Mouse (Mus musculus) lung, postnatal 14 days (tissue): Measurements from ENCODE around the gene Pa2g4.

Experiments used
- DNase-seq: peaks from one replicate; pipeline ENCODE4 v3.0.0; 2021

The Pa2g4 gene

GRCm38 (mm10) chr10:128535624-128536265 is 30.0 kb downstream of the Pa2g4 start:
- no peak for DNase-seq

DNA sequence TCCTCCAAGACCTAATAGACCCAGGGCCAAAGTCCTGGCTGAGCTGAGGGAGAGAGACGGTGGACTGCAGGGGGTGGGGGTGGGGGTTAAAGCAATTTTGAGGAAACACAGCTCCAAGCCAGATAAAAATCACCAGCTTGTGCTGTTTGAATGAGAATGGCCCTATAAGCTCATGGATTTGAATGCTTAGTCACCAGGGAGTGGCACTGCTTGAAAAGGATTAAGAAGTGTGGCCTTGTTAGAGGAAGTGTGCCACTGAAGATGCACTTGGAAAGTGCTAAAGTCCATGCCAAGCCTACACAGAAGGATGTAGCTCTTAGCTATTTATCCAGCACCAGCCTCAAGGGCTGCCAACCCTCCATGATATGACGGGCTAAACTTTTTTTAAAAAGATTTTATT is 30.6 kb downstream of the Pa2g4 start:
- no peak for DNase-seq

- DNase-seq, result no peak
Observed at GRCm38 (mm10) chr10:128526366-128527356, 39.1 kb downstream of the Pa2g4 start.

GRCm38 (mm10) chr10:128525671-128526308 is 40.0 kb downstream of the Pa2g4 start, which contains the start of gene Esyt1:
TSS of gene Esyt1 (minus strand) at chr10:128525871.
- DNase-seq, result peak; percentile 93

GRCm38 (mm10) chr10:128524732-128525662 is 40.8 kb downstream of the Pa2g4 start:
- peak; percentile 62 for DNase-seq

DNA sequence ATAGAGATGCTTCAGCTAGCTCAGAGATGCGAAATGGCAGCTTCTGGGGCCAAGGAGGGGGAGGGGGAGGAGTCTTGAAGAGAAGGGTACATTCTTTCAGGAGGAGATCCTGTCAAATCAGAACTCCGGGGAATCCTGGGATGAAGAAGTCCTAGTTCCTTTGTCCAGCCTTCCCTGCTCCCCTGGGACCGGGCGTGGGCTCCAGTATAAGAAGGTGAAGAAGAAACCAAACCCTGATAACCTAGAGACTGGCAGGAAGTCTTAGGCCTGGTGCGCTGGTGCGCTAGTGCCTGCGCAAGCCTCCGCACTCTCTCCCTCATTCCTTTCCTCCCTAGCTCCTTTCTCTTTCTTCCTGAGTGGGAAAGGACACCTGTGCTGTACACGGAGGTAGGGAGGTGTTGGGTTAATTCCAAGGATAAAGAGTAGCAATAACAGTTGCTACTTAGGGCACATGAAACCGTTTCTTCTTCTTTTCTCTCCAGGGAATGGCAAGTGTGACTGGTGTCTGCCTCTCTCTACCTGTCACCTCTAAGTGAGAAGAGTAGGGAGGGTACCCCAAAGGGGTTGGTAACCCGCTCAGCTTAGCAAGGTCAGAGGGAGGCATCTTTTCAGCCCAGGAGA is 41.6 kb downstream of the Pa2g4 start:
- DNase-seq, result peak; percentile 24

DNA sequence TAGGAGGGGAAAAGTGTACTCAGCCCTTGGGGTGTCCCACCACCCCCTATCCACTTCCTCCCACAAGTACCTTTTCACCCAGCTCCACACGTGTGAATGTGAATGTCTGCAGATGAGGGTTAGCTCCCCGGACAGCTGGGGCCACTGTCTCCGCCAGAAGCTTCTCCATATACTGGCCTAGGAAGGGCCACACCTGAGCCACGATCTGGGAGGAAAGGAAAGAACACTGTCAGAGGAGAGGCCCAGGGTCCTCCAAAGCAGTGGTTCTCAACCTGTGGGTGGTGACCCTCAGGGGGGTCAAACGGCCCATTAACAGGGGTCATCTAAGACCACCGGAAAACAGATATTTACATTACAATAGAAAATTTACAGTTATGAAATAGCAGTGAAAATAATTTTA is 43.4 kb downstream of the Pa2g4 start:
- DNase-seq, result no peak

GRCm38 (mm10) chr10:128520591-128520990 is 45.2 kb downstream of the Pa2g4 start:
- DNase-seq, result no peak

DNA sequence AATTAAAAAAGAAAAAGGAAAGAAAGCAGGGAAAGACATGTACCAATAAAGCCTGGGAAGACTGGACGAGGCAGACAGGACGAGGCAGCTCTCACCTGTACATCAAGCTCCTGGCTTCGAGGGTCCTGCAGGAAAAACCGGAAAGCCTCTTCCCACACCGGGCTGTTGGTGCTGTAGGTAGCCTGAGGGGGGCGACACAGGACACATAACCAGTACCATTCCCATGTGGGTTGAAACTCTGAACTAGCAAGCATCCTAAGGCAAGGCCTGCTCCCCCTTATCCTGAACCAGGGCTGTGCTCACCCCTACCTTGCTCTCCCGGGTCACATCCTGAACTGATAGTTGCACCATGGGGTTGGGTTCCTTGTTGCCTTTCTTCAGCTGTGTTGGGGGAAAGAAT is 47.0 kb downstream of the Pa2g4 start:
- peak; percentile 58 for DNase-seq

- no peak for DNase-seq
Observed at GRCm38 (mm10) chr10:128516677-128517076, 49.1 kb downstream of the Pa2g4 start.

DNA sequence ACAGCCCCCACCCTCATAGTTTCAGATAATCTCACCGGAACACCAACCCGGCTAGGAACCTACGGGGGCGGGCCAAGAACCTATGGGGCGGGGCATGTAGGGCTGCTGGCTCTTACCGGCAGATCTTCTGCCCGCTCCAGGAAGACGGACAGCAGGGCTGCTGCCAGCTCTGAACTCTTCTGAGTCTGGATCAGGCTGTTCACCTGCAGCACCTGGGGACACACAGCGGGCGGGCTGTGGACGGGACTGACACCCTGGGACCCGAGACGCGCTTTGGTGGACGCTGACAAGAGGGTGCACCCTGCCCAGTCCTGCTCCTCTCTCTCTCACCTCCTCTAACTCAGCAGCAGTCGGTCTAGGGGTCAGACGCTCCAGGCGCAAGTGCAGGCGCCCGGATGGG is 49.8 kb downstream of the Pa2g4 start:
- no peak for DNase-seq

- no peak for DNase-seq
Observed at GRCm38 (mm10) chr10:128515044-128515443, 50.7 kb downstream of the Pa2g4 start.

GRCm38 (mm10) chr10:128511761-128512160 is 54.0 kb downstream of the Pa2g4 start:
- DNase-seq, result no peak

DNA sequence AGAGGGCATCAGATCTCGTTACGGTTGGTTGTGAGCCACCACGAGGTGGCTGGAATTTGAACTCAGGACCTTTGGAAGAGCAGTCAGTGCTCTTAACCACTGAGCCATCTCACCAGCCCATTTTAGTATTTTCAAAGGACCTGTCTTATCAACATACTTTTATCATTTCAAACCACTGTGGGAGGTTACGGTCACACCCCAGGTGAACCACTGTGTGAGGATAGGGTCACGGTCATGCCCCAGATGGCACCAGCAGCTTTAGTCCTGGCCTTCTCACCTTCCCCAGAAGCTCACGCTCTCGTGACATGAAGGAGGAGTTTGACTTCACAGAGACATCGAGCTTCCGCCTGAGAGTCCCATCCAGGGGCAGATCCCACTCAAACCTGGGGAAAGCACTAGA is 54.6 kb downstream of the Pa2g4 start:
- no peak for DNase-seq

DNA sequence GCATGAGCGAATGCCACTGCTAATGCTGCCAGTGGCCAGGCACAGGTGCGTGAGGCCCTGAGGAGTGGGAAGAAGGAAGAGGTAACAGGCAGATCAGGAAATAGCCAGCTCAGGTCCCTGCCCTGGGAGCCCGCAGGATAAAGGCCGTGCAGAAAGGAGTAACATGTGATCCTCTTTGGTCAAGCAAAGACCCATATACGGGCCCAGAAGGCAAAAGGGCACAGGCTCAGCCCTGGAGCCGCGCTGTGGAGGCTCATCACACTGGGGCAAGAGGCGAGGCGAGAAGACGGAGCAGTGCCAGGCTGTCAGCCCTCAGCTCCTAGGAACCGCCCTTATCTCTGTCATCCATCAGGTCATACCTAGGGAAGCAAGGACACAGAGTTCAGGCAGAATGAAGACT is 55.5 kb downstream of the Pa2g4 start:
- DNase-seq, result no peak

DNA sequence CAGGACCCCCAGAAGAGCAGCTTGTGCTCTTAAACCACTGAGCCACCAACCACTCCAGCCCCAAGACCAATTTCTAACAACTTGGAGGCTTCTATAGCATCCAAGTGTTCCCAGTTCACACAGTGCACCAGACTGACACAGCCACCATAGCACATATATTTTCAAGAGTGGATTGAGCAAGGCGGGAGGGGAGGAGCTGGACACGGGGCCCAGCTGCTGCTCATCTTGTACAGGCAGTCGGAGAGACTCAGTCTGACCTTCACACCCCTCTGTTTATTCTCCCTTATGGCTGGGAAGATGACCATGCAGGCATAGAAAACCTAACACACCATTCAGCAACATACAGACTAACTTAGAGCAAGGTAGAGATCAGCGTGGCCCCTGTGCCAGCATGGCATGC is 56.0 kb downstream of the Pa2g4 start:
- no peak for DNase-seq

DNA sequence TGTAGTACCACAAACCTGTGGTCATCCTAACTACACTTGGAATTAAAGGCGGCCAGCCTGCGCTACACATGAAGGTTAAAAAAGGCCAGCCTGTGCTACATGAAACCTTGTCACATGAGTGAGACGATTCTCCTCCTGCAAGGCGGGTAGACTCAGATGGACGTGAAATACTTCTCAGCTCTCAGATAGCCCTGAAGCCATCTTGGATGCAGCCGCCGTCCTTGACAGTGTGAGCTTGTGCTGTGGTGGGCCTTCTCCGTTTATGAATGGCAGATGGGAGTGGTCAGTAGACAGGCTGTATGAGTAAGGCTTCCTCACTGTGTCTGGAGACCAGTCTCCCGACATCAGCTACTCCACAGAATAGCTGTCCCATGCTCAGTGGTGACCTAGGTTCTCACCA is 56.6 kb downstream of the Pa2g4 start:
- no peak for DNase-seq

GRCm38 (mm10) chr10:128508260-128508659 is 57.5 kb downstream of the Pa2g4 start:
- DNase-seq, result no peak
